Comparison of ENCODE assay signal across 9 mouse cellular contexts in the genomic region with DNA sequence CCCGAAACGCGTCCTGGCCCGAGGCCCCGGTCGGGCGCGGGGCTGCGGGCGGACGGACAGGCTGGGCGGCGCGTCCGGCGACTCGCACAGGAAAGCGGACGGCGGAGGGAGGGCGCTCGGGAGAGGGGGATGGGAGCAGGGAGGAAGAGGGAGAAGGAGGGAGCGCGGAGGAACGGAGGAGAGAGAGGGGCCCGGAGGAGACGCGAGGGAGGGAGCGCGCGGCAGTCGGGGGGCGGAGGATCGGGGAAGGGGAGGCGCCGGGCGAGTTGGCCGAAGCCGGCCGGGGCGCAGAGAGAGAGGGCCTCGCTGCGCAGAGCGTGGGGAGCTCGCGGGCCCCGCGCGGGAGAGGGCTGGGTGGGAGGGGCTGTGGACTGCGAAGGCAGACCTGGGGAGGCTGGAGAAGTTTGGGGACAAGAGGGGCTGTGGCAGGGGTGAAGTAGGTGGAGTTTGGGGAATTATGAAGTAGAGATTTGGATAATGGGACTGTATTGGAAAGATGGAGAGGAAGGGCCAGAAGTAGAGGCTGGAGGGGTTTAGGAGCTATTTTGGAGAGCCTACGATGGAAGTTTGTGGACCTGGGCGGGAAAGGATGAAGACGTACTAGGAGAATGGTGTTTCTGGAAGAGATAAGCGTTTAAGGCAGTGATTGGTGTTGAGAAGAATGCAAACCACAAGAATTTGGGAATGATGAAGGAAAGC. TPM values are rescaled to one million over a fixed set of nuclear protein-coding genes. Genes with fewer than 3 reads are reported as not detected.
A peak's percentile ranks its signal among the peaks of the same experiment; 100 is the strongest.
DNase-seq lines count a peak whose midpoint lies in the region; ATAC-seq and TF ChIP-seq lines count a peak whose summit lies in the region.
"Had no signal": no experiment of that assay in that cellular context is flagged by ENCODE, and none has a peak within 500 bp of the region (broad histone marks: within the 10 kb centered on the region; RNA-seq: fewer than 3 reads in every experiment).

No protein-coding gene starts in this region.

- in situ Hi-C loops in Patski (cut with MboI; ENCODE audit: low pct_unique_long_range_greater_than_20kb), result loop anchor here (25.0 kb wide), 1 partner anchor 270 kb away; the partner anchor contains the start of gene C1rl

- under 1% methylated on average over 46 of the region's 54 CpGs for WGBS in hindbrain, embryonic 12.5 days

- H3K27ac ChIP-seq in hindbrain, embryonic 12.5 days, result peak overlapping the region; percentile 98

- peak overlapping the region; percentile 91 for H3K4me3 ChIP-seq in hindbrain, embryonic 12.5 days

- peaks cover 42% of the 10 kb centered on the region for H3K4me1 ChIP-seq in hindbrain, embryonic 12.5 days

- no peaks in the 10 kb centered on the region for H3K9me3 ChIP-seq in hindbrain, embryonic 12.5 days (replicated peaks)

- H3K9ac ChIP-seq in hindbrain, embryonic 12.5 days, result peak overlapping the region; percentile 98

- CTCF ChIA-PET in Patski (lab: Charles Lee), result interaction anchor here (3.2 kb wide), 1 partner anchor 12 kb away, joined by 19 read pairs; no protein-coding TSS in a partner anchor

- no peak for DNase-seq in Patski (ENCODE audit: low read depth, low spot score)
- peak; percentile 85 for DNase-seq in cerebellum, adult 9-10 months
- peak; percentile 79 to 83 for DNase-seq in layer of hippocampus, postnatal 36 days
- DNase-seq in lung, postnatal 36 days, result peak; percentile 85
- DNase-seq in retina, postnatal 7 days (ENCODE audit: low read depth, low spot score), result peak; percentile 70
- peak; percentile 73 to 87 for DNase-seq in urinary bladder, postnatal 36 days (ENCODE audit: low spot score in 2 of 2)

- POLR2A ChIA-PET in Patski (lab: Charles Lee), result interaction anchor here (0.6 to 3.5 kb wide), 6 partner anchors 10 to 63 kb away, joined by 3 to 25 read pairs (median 6); partner anchors contain the start of gene Grcc10

- no peaks in the 10 kb centered on the region for H3K36me3 ChIP-seq in hindbrain, embryonic 12.5 days

- no peak for TF ChIP-seq CTCF in Patski (IDR thresholded peaks at IDR 0.05)

- ATAC-seq in Patski, result peak; percentile 49
- peak; percentile 32 for ATAC-seq in frontal cortex, adult (ENCODE audit: low TSS enrichment)
- peak; percentile 73 for ATAC-seq in hindbrain, embryonic 12.5 days (ENCODE audit: low FRiP score)

- H3K4me2 ChIP-seq in hindbrain, embryonic 12.5 days (replicated peaks), result peak overlapping the region; percentile 73

- no peaks in the 10 kb centered on the region for H3K27me3 ChIP-seq in Patski
- no peaks in the 10 kb centered on the region for H3K27me3 ChIP-seq in hindbrain, embryonic 12.5 days

RNA-seq across cellular contexts. Expression of gene Atn1, which starts 0.5 kb away (rescaled TPM):
- polyA plus RNA-seq in Patski (2021), result 100.0 TPM
- 20.3 and 20.6 TPM in 2 replicates for polyA plus RNA-seq in hindbrain, embryonic 12.5 days (2016; fragmentation: Nextera tagmentation; extraction: Ambion mirVana)
- total RNA-seq in layer of hippocampus, postnatal 36 days (2021), result 100 to 1,000 TPM; 139 to 170 TPM

RNA-seq across cellular contexts. Expression of gene Gm45234, which starts 1.0 kb away (rescaled TPM):
- 0.82 TPM for polyA plus RNA-seq in Patski (2021)
- not detected in 2 replicates for polyA plus RNA-seq in hindbrain, embryonic 12.5 days (2016; fragmentation: Nextera tagmentation; extraction: Ambion mirVana)
- not detected for total RNA-seq in layer of hippocampus, postnatal 36 days (2021)
- total RNA-seq: left cerebral cortex, adult 8-10 months had no signal

RNA-seq across cellular contexts. Expression of gene Eno2, which starts 12.7 kb away (rescaled TPM):
- 25.8 TPM for polyA plus RNA-seq in Patski (2021)
- polyA plus RNA-seq in hindbrain, embryonic 12.5 days (2016; fragmentation: Nextera tagmentation; extraction: Ambion mirVana), result 18.7 and 19.6 TPM in 2 replicates
- total RNA-seq in layer of hippocampus, postnatal 36 days (2021), result 1,000 to 10,000 TPM in 1 of 2 experiments, 100 to 1,000 TPM in 1; 956 to 1,045 TPM

RNA-seq across cellular contexts. Expression of gene Grcc10, which starts 15.6 kb away (rescaled TPM):
- polyA plus RNA-seq in Patski (2021), result 270 TPM
- 519 and 565 TPM in 2 replicates for polyA plus RNA-seq in hindbrain, embryonic 12.5 days (2016; fragmentation: Nextera tagmentation; extraction: Ambion mirVana)
- total RNA-seq in layer of hippocampus, postnatal 36 days (2021), result 100 to 1,000 TPM; 337 to 366 TPM

RNA-seq across cellular contexts. Expression of gene Ptpn6, which starts 18.3 kb away (rescaled TPM):
- 1.5 TPM for polyA plus RNA-seq in Patski (2021)
- polyA plus RNA-seq in hindbrain, embryonic 12.5 days (2016; fragmentation: Nextera tagmentation; extraction: Ambion mirVana), result 5.6 TPM in 2 replicates
- total RNA-seq in layer of hippocampus, postnatal 36 days (2021), result 1 to 10 TPM; 2.9 to 3.0 TPM
